Mouse (Mus musculus): ENCODE data around the gene Ddrgk1.

DNA sequence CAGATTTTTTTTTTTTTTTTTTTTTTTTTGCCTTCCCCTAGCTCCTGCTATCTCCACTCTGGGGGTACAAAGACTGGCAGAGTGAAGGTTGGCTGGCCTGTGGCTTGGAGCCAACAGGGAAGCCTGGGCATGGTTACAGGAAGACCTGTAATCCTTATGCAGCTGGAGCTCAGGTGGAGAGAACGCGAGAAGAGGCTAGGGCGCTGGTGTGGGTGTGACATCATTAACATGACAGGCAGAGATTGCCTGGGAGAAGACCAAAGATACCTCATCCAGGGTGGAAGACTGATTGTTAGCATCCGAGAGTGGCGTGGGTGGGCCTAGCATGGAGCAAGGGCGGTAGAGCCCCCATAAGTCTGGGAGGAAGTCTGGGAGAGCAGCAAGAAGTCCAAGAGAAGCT, 25.2 kb downstream of the Ddrgk1 start:
- no peak for TF ChIP-seq POLR2A (IDR thresholded peaks at IDR 0.05; ENCODE audit: borderline replicate concordance, low read depth, low read length)
- no peak for TF ChIP-seq CTCF (IDR thresholded peaks at IDR 0.05; ENCODE audit: low read depth, low read length)
